Mouse (Mus musculus) testis, postnatal 10 days (tissue): ENCODE data around the gene Hoxa11.

Experiments used
- DNase-seq: peaks from one replicate; pipeline ENCODE4 v3.0.0; 2021; ENCODE audit warnings: low spot score

The Hoxa11 gene

GRCm38 (mm10) chr6:52247766-52248637 is 2.4 kb upstream of the Hoxa11 start:
- peak; percentile 38 for DNase-seq

- DNase-seq, result no peak
Observed at GRCm38 (mm10) chr6:52246916-52247315, 1.3 kb upstream of the Hoxa11 start.

GRCm38 (mm10) chr6:52246403-52246803 is 793 bp upstream of the Hoxa11 start:
- no peak for DNase-seq

GRCm38 (mm10) chr6:52245040-52245756 is 412 bp downstream of the Hoxa11 start:
- peak; percentile 42 for DNase-seq

DNA sequence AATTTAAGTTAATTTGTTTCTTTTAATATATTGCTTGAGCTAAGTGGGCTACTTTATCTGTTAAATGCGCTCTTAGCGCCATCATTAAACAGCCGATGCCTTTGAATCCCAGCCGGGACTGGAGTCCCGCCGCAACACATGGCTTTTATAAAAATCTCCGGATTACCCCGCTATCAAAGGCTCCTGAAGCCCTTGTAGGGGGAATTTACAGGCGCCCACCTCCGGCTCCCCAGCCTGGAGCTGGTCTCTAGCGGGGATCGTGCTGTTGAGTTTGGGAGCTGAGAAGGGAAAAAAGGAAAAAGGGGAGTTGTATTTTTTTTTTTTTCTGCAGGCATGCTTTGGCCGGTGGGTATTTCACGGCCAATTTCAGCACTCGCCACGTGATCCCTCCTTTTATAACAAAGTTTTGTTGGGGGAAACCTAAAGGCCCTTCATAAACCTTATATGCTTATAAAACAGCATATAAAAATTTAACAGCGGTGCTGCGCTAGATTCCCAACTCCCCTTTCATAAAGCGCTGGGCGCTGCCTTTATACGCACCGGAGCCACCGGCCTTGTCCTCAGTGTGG is 1.1 kb downstream of the Hoxa11 start:
- DNase-seq, result peak; percentile 28

DNA sequence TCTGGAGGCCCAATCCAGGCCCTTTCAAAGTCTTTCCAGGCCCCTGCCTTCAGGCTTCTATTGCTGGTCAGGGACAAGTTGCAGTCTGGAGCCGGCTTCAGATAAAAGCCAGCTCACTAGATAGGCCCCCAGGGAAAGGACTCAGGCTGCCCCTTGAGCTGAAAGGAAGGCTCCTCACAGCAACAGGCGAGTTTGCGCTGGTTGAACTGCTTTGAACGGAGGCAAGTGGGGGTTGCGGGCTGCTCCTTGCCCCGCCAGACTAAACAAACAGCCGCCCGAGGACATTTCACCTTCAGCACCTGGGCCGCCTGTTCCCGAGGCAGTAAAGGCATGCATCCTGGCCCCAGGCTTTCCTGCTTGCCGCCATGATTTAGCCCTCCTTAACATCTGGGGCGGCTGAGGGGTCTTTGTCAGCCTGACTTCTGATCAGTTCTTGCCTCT is 1.9 kb downstream of the Hoxa11 start:
- peak; percentile 36 for DNase-seq

DNA sequence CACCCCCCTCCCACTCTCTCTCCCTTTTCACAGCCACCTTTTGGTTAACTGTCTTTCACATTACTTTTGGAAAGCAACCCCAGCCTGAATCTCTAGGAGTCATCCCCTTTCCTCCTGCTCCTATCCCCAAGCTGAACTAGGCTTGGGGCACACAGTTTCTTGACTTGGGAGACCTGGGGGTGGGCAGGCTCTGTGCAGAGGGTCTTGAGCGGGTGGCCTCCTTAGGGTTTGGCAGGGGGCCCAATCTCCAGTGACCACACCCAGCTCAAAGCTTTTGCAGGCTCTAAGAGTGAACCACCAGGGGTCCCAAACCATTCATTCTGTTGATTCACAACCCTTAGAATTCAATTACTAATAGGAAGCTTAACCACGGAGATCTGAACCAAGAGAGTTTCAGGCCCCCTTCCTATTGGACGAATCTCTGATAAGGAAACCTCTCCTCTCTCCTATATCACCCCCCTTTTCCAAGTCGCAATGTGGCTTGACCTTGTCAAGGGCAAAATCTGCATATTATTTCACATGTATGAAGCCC is 2.7 kb downstream of the Hoxa11 start:
- DNase-seq, result peak; percentile 42

DNA sequence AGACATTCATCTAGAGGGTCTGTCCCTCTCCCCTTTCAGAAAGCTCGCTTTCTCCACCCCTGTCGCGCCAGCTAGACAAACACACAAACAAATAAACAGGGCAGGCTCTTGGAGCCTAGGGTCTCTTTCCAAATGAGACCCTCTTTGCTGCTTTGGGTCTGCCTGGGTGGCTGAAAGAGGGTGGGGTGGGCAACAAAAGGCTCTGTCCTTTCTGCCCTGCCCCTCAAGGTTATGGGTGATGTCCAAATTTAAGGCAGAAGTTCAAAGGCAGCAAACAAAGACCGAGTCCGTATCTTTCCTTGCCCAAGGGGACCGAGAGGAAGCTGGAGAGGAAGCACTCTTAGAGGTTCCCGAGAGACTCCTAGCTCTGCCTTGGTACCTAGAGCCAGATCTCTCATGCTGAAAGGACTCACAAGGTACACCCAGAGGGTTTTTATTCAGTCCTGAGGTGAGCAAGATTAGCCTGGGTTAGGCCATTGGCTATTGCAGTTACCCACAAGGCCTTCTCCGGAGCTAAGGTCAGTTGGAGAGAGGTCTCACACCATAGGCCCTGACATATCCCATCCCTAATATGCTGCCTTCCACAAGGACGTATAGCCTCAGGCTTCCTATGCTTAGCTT is 4.5 kb downstream of the Hoxa11 start:
- no peak for DNase-seq

GRCm38 (mm10) chr6:52240389-52241000 is 5.1 kb downstream of the Hoxa11 start, which contains the start of gene Hoxa10:
Hoxa10 (minus strand) TSS chr6:52240854.
- peak; percentile 88 for DNase-seq

GRCm38 (mm10) chr6:52239625-52240388 is 5.8 kb downstream of the Hoxa11 start:
- DNase-seq, result peak; percentile 45

- DNase-seq, result peak; percentile 34
Observed at GRCm38 (mm10) chr6:52238976-52239375, 6.6 kb downstream of the Hoxa11 start.

DNA sequence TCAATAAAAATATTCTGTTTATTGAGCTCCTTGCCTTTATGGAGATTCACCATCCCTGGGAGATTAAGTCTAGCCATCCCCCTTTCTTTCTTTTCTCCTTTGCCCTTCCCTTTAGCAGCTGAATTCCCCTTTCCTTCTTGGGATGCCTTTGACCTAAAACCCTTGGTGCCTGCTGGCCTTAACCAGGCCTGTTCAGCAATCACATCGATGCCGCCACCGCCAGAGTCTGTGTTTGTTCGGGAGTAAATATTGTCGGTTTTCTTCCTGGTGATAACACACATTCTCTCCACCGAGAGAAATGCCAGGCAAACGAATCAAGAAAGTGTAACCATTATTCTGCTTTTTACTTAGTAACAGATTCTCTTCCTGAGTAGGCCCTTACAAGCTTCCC is 7.5 kb downstream of the Hoxa11 start:
- DNase-seq, result peak; percentile 32

DNA sequence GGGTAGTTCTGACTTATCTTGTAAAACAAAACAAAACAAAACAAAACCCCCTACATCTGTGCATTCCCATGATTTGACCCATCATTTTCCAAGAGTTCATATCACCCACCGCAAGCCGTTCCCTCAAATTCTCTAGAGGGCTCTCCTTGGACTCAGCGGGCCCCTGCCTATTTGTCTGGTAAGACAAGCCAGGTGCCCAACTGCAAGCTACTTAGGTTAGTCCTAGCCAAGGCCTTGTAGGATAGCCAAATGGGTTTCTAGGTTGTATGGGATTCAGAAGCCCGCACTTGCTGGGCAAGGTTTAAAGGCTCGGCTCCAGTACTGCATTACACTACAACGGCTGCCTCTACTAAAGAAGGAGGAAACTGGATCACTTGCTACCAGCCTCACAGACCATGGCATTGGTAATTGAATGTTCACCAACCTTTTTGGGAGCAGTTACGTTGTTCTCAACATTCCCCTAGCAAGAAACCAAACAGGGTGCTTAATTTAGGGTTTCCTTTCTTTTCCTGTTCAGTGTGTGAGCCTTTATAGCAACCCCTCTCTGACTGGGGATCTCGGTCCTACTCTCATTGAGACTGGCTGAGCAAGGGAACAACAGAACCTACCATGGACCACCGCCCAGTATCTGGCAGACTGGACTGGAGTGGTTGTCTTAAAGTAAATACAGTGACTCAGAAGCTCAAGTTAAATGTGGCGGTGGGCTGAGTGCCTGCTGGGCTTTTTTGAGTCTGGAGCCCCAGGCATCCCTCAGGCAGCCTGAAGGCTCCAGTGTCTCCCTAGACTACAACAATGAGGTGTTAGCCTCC is 8.1 kb downstream of the Hoxa11 start:
- peak; percentile 34 for DNase-seq

- peak; percentile 20 for DNase-seq
Observed at GRCm38 (mm10) chr6:52236806-52237205, 8.8 kb downstream of the Hoxa11 start.

- peak; percentile 31 for DNase-seq
Observed at GRCm38 (mm10) chr6:52235866-52236265, 9.7 kb downstream of the Hoxa11 start.

- peak; percentile 36 for DNase-seq
Observed at GRCm38 (mm10) chr6:52235267-52235666, 10.3 kb downstream of the Hoxa11 start.

DNA sequence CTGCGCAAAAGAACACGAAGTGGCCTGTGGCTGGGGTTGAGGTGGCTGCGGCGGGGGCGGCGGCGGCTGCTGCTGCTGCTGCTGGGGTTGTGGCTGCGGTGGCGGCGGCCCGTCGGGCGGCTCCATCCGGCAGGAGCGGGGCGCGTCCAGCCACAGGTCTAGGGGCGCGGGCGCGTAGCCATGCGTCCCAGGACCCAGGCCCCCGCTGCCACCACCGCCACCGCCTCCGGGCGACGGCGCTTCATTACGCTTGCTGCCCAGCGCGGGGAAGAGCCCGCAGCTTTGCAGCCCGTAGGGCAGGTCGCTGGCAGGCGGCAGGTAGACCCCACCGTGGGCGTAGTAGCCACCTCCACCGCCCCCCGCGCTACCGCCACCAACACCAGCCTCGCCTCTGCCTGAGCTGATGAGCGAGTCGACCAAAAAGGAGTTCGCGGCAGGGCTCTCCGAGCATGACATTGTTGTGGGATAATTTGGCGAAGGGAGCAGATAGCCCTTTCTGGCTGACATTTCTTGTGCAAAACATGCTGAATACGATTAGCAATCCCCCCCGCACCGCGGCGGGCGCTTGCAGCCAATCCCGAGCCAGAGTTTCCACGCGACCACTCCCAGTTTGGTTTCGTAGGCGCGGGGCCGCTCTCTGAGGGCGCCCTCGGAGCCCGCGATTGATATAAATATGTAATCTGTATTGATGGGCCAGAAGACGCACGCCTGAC is 11.0 kb downstream of the Hoxa11 start:
- peak; percentile 41 for DNase-seq

GRCm38 (mm10) chr6:52233546-52234427 is 11.8 kb downstream of the Hoxa11 start:
- DNase-seq, result peak; percentile 58
